Mouse (Mus musculus) neural tube, embryonic 15.5 days (tissue): ENCODE measurements at regions not wholly inside any gene's neighbourhood (a gene's known extent, or its start where the extent isn't known, plus 50 kb on each side); places are given as distances from the start of the nearest gene placed in this dataset.
A peak's percentile ranks its signal among the peaks of the same experiment; 100 is the strongest.

Experiments used
- ATAC-seq: fragments of 200-750 bp; cut with Nextera tagmentation; 2 replicates; pipeline ENCODE4 v1.8.0; 2017; ENCODE audit warnings: mild to moderate bottlenecking, moderate TSS enrichment, moderate library complexity; ENCODE audit not compliant: low FRiP score
- H3K27ac ChIP-seq: fragments of 300-500 bp; sonication (generic); replicated peaks from 2 replicates; pipeline ENCODE4 v1.5.1; 2015; ENCODE audit warnings: mild to moderate bottlenecking, inconsistent platforms
- H3K27me3 ChIP-seq: fragments of 300-500 bp; sonication (generic); replicated peaks from 2 replicates; pipeline ENCODE4 v1.6.1; 2015; ENCODE audit warnings: inconsistent platforms
- H3K36me3 ChIP-seq: fragments of 300-500 bp; sonication (generic); 2 replicates; pipeline ENCODE4 v1.6.1; 2015; ENCODE audit warnings: inconsistent platforms
- H3K4me1 ChIP-seq: fragments of 300-500 bp; sonication (generic); 2 replicates; pipeline ENCODE4 v1.6.1; 2015; ENCODE audit warnings: inconsistent platforms
- H3K4me2 ChIP-seq: fragments of 300-500 bp; sonication (generic); 2 replicates; pipeline ENCODE4 v1.6.1; 2015; ENCODE audit warnings: inconsistent platforms, mild to moderate bottlenecking, moderate library complexity
- H3K4me3 ChIP-seq: fragments of 300-500 bp; sonication (generic); replicated peaks from 2 replicates; pipeline ENCODE4 v1.5.1; 2015; ENCODE audit warnings: mild to moderate bottlenecking, inconsistent platforms
- H3K9ac ChIP-seq: fragments of 300-500 bp; sonication (generic); replicated peaks from 2 replicates; pipeline ENCODE4 v1.6.1; 2015; ENCODE audit warnings: mild to moderate bottlenecking, inconsistent platforms
- H3K9me3 ChIP-seq: fragments of 300-500 bp; sonication (generic); replicated peaks from 2 replicates; pipeline ENCODE4 v1.6.1; 2016; ENCODE audit warnings: inconsistent platforms
- WGBS: fragments of 180-500 bp; shearing (Covaris S2); methylation state at CpG from one replicate; pipeline ENCODE4 v1.1.7; 2015; ENCODE audit warnings: mixed read lengths; 5-methylcytosine and 5-hydroxymethylcytosine counted together

DNA sequence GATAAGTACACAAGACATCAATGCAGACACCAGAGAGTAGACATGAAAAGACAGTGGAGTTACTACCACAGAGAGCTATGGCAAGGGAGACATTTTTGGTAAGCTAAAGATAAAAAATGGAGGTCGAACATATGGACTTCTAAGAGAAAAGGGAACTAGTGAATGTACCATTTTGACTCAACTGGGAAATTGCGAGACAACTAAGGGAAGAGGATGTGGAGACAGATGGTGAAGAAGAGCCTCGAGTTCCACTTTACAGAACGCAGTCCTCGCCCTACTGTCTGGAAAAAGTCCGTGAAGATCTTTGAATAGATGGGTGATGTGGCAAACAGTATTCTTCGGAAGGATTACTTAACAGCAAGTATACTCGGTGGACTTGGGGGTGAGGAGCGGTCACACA lies 181.2 kb upstream of the Mpped2 start:
- 82% methylated on average over 9 of the region's 9 CpGs for WGBS
- 0 out of 2 replicates have a peak overlapping the region, but pooled peaks have one; percentile 63 for H3K27ac ChIP-seq

DNA sequence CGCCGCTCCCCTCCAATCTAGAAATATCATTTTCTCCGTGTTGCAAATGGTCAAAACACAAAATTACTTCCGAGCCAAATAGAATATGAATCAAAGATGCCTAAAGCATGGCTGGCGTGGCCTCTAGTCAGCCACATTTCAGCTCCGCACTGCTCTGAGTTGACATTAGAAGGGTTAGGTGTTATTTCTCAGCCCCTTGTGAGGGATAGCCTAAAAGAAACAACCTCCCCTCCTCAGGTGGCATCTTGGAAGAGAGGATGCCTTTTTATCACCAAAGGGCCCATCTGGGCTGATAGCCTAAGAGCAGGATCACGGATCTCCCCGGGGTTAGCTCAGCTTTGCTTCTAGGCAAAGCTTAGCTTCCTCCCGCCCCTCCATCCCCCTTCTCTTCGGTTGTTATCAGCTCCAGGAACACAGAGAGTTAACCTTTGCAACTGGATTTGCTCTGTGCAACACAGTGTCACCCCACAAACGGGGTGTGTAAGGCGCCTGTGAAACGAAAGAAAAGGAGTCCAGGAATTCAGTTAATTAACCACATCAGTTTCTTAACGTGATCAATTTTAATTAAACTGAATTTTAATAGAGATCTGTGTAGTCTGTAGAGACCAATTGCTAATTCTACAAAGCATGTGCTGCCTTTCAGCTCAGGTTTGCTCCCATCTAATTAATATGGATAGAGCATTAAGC lies 180.6 kb upstream of the Mpped2 start:
- H3K4me3 ChIP-seq: no peak overlapping the region
- no peaks in the 10 kb centered on the region for H3K27me3 ChIP-seq
- H3K4me1 ChIP-seq: peaks cover 14% of the 10 kb centered on the region
- H3K9ac ChIP-seq: 0 out of 2 replicates have a peak overlapping the region, but pooled peaks have one; percentile 9
- peak overlapping the region; percentile 37 for H3K4me2 ChIP-seq
- 35% methylated on average over 14 of the region's 14 CpGs for WGBS
- H3K9me3 ChIP-seq: no peaks in the 10 kb centered on the region
- ATAC-seq: peak; percentile 87
- H3K36me3 ChIP-seq: no peaks in the 10 kb centered on the region
- peak overlapping the region; percentile 63 for H3K27ac ChIP-seq

More for the DNA sequence above, 181.2 kb upstream of the Mpped2 start:
- Histone ChIP-seq H3K9me3 (no peaks in the 10 kb centered on the region), H3K4me1 (peaks cover 14% of the 10 kb centered on the region), H3K27me3 (no peaks in the 10 kb centered on the region), H3K4me2 (no peak overlapping the region), H3K4me3 (no peak overlapping the region), H3K9ac (no peak overlapping the region), H3K36me3 (no peaks in the 10 kb centered on the region)
- ATAC-seq: no peak

DNA sequence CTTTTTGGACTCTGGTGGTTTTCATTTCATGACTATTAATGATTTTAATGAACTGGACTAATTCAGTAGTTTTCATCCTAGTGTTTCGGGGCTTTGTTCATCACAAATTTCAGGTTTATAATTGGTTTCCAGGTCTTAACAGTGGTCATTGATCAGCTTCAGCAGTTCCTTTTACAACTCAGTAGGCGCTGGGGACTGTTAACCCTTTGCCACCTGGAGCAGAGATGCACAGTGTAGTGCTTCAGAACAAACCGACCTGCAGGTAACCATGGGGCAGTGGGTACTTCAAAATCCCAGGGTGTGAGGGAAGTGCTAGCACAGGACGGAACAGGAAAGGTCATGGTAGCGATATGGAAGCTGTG lies 180.1 kb upstream of the Mpped2 start:
- Histone ChIP-seq H3K9ac (no peak overlapping the region), H3K27me3 (no peaks in the 10 kb centered on the region), H3K9me3 (no peaks in the 10 kb centered on the region), H3K36me3 (no peaks in the 10 kb centered on the region), H3K4me2 (peak overlapping the region; percentile 37), H3K4me3 (no peak overlapping the region), H3K4me1 (peaks cover 14% of the 10 kb centered on the region), H3K27ac (0 out of 2 replicates have a peak overlapping the region, but pooled peaks have one; percentile 28)
- 24% methylated on average over 5 of the region's 5 CpGs for WGBS
- peak; percentile 84 for ATAC-seq

DNA sequence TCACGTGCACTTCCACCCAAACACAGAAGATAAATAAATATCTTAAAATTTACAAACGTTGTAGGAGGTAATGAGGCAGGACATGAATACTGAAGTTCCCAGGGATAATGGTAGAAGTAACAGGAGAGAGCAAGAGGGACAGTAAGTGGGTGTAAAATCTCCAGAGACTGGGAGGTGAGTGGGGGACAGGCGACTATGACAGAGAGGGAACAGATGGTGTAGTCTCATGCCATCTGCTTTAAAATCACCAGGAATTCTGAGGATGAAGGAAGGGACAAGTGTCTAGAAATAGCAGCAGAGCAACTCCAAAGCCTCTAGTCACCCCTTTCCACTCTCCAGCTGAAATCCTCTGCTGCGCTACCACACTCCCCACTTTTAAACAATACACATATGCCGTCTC lies 175.8 kb upstream of the Mpped2 start:
- no peak overlapping the region for H3K27ac ChIP-seq
- H3K27me3 ChIP-seq: no peaks in the 10 kb centered on the region
- H3K36me3 ChIP-seq: no peaks in the 10 kb centered on the region
- H3K9ac ChIP-seq: no peak overlapping the region
- H3K4me3 ChIP-seq: no peak overlapping the region
- H3K9me3 ChIP-seq: no peaks in the 10 kb centered on the region
- no peak overlapping the region for H3K4me2 ChIP-seq
- ATAC-seq: no peak
- 71% methylated on average over 5 of the region's 5 CpGs for WGBS
- peaks cover 12% of the 10 kb centered on the region for H3K4me1 ChIP-seq

DNA sequence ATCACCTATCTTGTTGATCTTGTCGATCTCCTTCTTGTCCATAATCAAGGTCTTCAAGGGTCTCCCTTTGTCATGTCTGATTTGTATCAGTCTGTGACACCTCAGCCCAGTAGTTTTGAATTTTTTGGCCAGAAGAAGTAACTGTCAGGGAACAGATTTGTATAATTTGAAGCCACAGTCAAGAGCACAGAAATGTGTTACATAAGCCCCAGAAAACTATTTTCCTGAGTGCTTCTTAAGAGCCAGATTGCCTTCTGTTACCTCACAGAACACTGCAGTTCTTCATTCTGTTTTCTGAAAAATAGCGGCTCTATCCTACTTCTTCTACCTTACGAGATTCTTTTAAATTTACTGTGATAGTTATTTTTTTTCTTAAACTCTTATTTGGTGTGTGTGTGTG lies 170.1 kb upstream of the Mpped2 start:
- ATAC-seq: no peak
- H3K27me3 ChIP-seq: no peaks in the 10 kb centered on the region
- WGBS: 90% methylated on average over 3 of the region's 3 CpGs
- H3K4me2 ChIP-seq: no peak overlapping the region
- H3K4me3 ChIP-seq: no peak overlapping the region
- H3K27ac ChIP-seq: no peak overlapping the region
- H3K4me1 ChIP-seq: no peaks in the 10 kb centered on the region
- no peaks in the 10 kb centered on the region for H3K36me3 ChIP-seq
- no peak overlapping the region for H3K9ac ChIP-seq
- H3K9me3 ChIP-seq: no peaks in the 10 kb centered on the region

DNA sequence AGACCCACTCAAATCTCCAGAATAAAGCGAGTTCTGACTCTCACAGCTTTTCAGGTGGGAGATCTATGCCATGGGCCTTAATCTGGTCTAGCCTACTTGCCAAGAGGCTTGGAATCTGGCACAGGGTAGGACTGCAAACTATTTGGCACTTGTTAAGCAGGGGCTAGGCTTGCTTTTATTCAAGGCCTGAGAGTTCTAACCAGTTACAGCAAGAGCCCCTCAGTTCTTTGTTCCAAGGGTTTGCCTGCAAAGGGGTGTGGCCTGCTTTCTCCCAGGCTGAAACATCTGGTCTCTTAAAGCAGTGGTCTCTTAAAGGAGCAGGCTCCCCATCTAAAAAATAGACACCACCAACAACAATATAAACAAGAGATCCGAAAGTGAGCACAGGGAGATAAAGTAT lies 166.1 kb upstream of the Mpped2 start:
- no peak overlapping the region for H3K9ac ChIP-seq
- H3K9me3 ChIP-seq: no peaks in the 10 kb centered on the region
- no peaks in the 10 kb centered on the region for H3K36me3 ChIP-seq
- no peak overlapping the region for H3K4me2 ChIP-seq
- 60% methylated on average over 2 of the region's 2 CpGs for WGBS
- no peak overlapping the region for H3K27ac ChIP-seq
- no peaks in the 10 kb centered on the region for H3K4me1 ChIP-seq
- H3K4me3 ChIP-seq: no peak overlapping the region
- ATAC-seq: no peak
- H3K27me3 ChIP-seq: no peaks in the 10 kb centered on the region

DNA sequence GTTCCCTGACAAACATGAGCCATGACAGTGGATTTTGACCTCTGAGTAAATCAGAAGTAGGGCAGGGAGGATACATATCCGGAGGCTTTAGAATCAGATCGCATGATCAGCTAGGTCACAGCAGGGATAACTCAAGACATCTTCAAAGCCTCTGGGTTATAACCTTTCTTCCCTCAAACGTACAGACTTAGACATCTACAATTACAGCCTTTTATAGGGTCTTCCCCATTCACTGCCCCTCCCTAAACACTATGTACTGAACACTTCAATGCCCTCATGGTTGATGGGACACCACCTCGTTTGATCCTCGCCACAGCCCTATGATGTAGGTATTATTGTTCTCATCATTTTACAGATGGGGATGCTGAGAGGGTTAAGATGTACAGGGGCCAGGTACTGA lies 163.8 kb upstream of the Mpped2 start:
- Histone ChIP-seq H3K27me3 (no peaks in the 10 kb centered on the region), H3K27ac (no peak overlapping the region), H3K9ac (no peak overlapping the region), H3K4me3 (no peak overlapping the region), H3K36me3 (no peaks in the 10 kb centered on the region), H3K4me1 (no peaks in the 10 kb centered on the region), H3K4me2 (no peak overlapping the region), H3K9me3 (no peaks in the 10 kb centered on the region)
- no peak for ATAC-seq
- 69% methylated on average over 5 of the region's 5 CpGs for WGBS

DNA sequence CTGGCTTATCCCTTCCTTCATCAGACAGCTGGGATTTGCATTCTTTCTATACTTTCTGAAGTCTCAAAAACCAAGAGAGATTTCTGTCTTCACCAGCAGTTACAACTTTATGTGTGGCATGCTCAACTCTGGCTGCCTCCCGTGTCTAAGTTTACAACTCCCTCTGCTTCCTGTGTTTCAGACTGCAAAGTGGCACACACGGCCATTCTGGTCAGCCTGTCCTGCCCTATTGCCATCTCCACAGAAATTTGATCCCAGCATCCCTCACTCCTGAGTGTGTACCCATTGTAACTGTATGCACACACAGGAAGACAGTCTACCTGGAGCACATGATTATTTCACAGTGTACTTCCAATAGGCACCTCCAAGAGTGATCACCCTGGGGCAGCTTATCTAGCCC lies 163.3 kb upstream of the Mpped2 start:
- H3K36me3 ChIP-seq: no peaks in the 10 kb centered on the region

DNA sequence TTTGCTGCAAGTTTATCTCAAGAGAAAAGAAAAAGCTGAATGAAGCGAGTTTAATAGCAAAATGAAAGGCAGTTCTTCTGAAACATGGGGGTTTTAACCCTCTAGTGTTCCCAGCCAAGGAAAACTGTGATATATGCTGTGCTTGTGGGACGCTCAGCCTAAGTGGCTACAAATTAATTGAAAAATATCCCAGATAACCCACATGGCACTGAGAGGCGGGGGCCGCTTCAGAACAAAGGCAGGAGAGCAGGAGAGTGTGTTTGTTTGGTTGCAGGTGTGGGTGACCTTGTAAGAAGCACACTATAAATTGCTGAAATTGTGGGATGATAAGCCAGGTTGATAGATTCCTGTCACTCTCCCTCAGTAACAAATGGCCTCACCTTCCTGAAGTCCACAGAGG lies 154.7 kb upstream of the Mpped2 start:
- H3K9me3 ChIP-seq: no peaks in the 10 kb centered on the region
- WGBS: 80% methylated on average over 4 of the region's 4 CpGs
- H3K4me1 ChIP-seq: peaks cover 10% of the 10 kb centered on the region; the same call in 1 of the 2 replicates
- no peak overlapping the region for H3K4me2 ChIP-seq
- H3K4me3 ChIP-seq: no peak overlapping the region
- no peak overlapping the region for H3K9ac ChIP-seq
- H3K27me3 ChIP-seq: no peaks in the 10 kb centered on the region
- no peak overlapping the region; the same call in 1 of the 2 replicates for H3K27ac ChIP-seq
- H3K36me3 ChIP-seq: no peaks in the 10 kb centered on the region
- peak; percentile 34; the same call in 1 of the 2 replicates for ATAC-seq

More for the DNA sequence above, 163.3 kb upstream of the Mpped2 start:
- Histone ChIP-seq H3K4me3 (no peak overlapping the region), H3K4me2 (no peak overlapping the region), H3K9ac (no peak overlapping the region), H3K27me3 (no peaks in the 10 kb centered on the region), H3K9me3 (no peaks in the 10 kb centered on the region), H3K27ac (no peak overlapping the region), H3K4me1 (no peaks in the 10 kb centered on the region)
- 46% methylated on average over 2 of the region's 2 CpGs for WGBS
- no peak for ATAC-seq

DNA sequence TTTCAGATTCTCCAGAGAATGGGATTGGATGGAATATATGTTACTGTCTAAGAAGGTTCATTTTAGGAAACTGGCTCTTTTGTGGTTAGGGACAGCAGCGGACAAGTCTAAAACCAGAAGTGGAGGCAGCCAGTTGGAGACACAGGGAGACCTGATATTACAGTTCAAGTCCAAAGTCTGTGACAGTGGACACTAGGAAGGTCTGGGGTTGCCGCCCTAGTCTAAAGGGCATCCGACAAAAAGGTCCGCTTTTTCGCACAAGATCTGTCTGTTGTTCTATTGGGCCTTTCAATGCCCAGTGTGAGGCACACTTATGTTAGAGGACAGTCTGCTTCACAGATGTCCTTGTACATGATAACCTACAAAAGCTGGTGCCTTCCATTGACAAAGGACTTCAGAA lies 152.9 kb upstream of the Mpped2 start:
- Histone ChIP-seq H3K4me2 (no peak overlapping the region), H3K4me1 (peaks cover 10% of the 10 kb centered on the region; the same call in 1 of the 2 replicates), H3K36me3 (no peaks in the 10 kb centered on the region), H3K9ac (no peak overlapping the region), H3K27ac (no peak overlapping the region), H3K27me3 (no peaks in the 10 kb centered on the region), H3K4me3 (no peak overlapping the region), H3K9me3 (no peaks in the 10 kb centered on the region)
- no peak for ATAC-seq
- 98% methylated on average over 5 of the region's 5 CpGs for WGBS

DNA sequence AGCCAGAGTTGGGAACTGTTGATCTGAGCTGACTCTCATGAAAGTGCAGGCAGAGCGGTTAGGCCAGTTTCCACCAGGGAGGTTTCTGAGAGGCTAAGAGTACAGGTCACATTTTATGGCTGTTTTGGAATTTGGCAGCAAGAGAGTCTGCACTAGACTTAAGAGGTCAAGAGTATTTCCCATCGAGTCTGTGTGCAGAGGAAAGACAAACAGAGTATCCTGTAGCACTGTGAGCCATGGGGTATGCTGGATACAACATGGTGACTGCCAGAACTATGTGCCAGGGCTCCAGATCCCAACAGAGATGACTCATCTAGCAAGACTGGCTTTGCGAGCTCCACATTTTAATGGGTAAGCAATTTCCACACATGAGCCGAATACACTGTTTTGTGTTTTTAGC lies 146.0 kb upstream of the Mpped2 start:
- no peak overlapping the region for H3K4me2 ChIP-seq
- no peak for ATAC-seq
- H3K9me3 ChIP-seq: no peaks in the 10 kb centered on the region
- no peaks in the 10 kb centered on the region for H3K27me3 ChIP-seq
- no peak overlapping the region for H3K27ac ChIP-seq
- H3K4me1 ChIP-seq: no peaks in the 10 kb centered on the region
- 79% methylated on average over 4 of the region's 4 CpGs for WGBS
- no peaks in the 10 kb centered on the region for H3K36me3 ChIP-seq
- H3K4me3 ChIP-seq: no peak overlapping the region
- H3K9ac ChIP-seq: no peak overlapping the region

DNA sequence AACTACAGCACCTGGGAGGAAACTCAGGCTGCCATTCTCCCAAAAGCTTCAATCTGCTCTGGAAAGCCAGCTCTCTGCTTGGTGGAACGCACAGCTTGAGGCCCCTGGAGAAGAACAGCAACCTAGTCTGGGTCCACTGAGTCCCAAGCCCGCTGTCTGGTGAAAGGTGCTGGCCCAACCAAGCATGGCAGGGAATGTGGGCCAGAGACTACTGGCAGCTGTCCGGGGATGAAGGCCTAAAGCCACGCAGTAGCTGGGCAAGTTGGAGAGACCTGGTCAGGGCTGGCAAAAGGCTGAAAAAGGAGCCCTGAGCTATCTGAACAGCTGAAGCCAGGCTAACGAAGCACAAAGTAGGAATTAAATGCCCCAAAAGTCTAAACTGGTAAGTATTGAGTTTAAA lies 139.4 kb upstream of the Mpped2 start:
- 86% methylated on average over 5 of the region's 5 CpGs for WGBS

More for the DNA sequence above, 139.4 kb upstream of the Mpped2 start:
- no peaks in the 10 kb centered on the region for H3K9me3 ChIP-seq
- no peaks in the 10 kb centered on the region for H3K4me1 ChIP-seq
- no peaks in the 10 kb centered on the region for H3K36me3 ChIP-seq
- no peak for ATAC-seq
- H3K4me3 ChIP-seq: no peak overlapping the region
- no peak overlapping the region for H3K9ac ChIP-seq
- no peaks in the 10 kb centered on the region for H3K27me3 ChIP-seq
- H3K4me2 ChIP-seq: no peak overlapping the region
- H3K27ac ChIP-seq: no peak overlapping the region
